Mouse (Mus musculus): Measurements from ENCODE around the gene Odf2.

DNA sequence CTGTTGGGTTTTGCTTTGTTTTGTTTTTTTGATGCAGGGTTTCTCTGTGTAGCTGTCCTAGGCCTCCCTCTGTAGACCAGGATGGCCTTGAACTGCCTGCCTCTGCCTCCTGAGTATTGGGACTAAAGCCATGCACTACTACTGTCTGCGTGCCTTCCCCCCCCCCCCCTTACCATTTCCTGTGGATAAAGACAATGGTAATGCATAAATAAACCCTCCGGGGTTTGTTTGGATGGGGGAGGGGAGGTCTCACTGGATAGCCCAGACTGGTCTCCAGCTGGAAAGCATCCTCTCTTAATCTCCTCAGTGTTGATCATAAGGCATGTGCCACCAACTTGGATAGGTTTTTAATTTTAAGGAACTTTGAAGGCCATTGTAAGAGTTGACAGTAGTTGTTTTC is 84.5 kb downstream of the Odf2 start:
- TF ChIP-seq EP300 (IDR thresholded peaks at IDR 0.05; ENCODE audit: low read depth) = no peak
- no peak for TF ChIP-seq CTCF (IDR thresholded peaks at IDR 0.05; ENCODE audit: low read depth)
